Mouse (Mus musculus): ENCODE results near the gene Nckap1l.

DNA sequence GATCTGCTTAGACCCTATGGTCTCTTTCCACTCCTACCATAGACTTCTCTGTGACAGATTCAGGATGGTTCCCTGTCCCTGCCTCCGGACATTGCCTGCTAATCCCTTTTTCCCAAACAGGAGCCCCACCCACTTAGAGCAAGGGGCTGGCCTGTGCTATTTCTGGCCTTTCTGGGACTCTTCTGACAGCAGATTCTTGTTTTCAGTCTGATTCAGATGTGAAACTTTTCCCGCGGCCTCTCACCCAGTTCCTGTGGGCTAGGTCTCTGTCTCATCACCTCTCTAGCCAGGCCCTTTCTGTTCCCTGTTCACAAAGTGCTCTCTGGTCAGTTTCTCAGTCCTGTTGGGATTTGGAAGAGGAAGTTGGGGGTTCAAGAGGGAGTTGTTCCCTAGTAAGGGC is 61.3 kb downstream of the Nckap1l start:
- TF ChIP-seq TAL1 (IDR thresholded peaks at IDR 0.05; ENCODE audit: low read length), result no peak
- no peak for TF ChIP-seq EP300 (IDR thresholded peaks at IDR 0.05; ENCODE audit: low read depth in 1 of 2, low read length in 2 of 2)
- no peak for TF ChIP-seq CTCF (IDR thresholded peaks at IDR 0.05 in 2 of 3, conservative IDR thresholded peaks at IDR 0.05 in 1 of 3; ENCODE audit: control insufficient read depth in 1 of 3, insufficient read depth in 1 of 3, low read depth in 2 of 3, low read length in 3 of 3, poor library complexity in 1 of 3, severe bottlenecking in 1 of 3)
- no peak for TF ChIP-seq USF1 (IDR thresholded peaks at IDR 0.05; ENCODE audit: low read depth, low read length)
- no peak for TF ChIP-seq USF2 (IDR thresholded peaks at IDR 0.05; ENCODE audit: borderline replicate concordance in 1 of 2, insufficient read depth in 1 of 2, low read depth in 1 of 2, low read length in 2 of 2)

All from MEL (cell line).